Mouse (Mus musculus): Measurements from ENCODE around the gene Stmn3. TPM values are rescaled to one million over a fixed set of nuclear protein-coding genes. Genes with fewer than 3 reads are reported as not detected.

Gene Stmn3
- polyA plus RNA-seq, 1 experiment from 2014 or later, result 1,661 TPM

DNA sequence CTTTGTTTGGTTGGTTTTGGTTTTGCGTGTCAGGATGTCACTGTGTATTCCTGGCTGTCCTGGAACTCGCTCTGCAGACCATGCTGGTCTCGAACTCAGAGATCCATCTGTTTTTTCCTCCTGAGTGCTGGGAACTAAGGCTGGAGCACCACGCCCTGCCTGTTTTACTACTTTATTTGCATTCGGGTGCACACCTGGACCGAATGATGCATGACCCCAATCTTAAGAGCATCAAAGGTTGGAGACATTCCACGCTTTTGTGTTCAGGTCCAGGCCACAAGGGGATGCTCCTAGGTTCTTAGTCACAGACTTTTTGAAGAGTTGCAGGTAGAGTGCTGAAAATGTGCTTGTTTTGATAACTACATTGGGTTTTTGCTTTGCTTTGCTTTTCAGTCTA is 5.8 kb upstream of the Stmn3 start:
- Histone ChIP-seq H3K9ac (replicated peaks; ENCODE audit: low read depth, low read length) (peak overlapping the region; percentile 25; the same call in 1 of the 2 replicates), H3K4me2 (ENCODE audit: low read depth, low read length) (peak overlapping the region; percentile 49), H3K36me3 (ENCODE audit: control insufficient read depth, insufficient read depth, low read length) (peaks cover 17% of the 10 kb centered on the region; the same call in 1 of the 2 replicates), H3K27ac (ENCODE audit: low read depth, low read length) (no peak overlapping the region), H3K27me3 (ENCODE audit: control insufficient read depth, insufficient read depth, low read length) (no peaks in the 10 kb centered on the region), H3K4me1 (ENCODE audit: control insufficient read depth, insufficient read depth, low read length) (peaks cover 7% of the 10 kb centered on the region; the same call in 1 of the 2 replicates), H3K9me3 (ENCODE audit: control insufficient read depth, low read length) (no peaks in the 10 kb centered on the region), H3K4me3 (ENCODE audit: low read depth, low read length) (peak overlapping the region; percentile 52)
- 13% methylated on average over 7 of the region's 7 CpGs for WGBS
- 0 out of 2 replicates have a peak, but pooled peaks have one; percentile 9 for ATAC-seq (ENCODE audit: low read depth)

DNA sequence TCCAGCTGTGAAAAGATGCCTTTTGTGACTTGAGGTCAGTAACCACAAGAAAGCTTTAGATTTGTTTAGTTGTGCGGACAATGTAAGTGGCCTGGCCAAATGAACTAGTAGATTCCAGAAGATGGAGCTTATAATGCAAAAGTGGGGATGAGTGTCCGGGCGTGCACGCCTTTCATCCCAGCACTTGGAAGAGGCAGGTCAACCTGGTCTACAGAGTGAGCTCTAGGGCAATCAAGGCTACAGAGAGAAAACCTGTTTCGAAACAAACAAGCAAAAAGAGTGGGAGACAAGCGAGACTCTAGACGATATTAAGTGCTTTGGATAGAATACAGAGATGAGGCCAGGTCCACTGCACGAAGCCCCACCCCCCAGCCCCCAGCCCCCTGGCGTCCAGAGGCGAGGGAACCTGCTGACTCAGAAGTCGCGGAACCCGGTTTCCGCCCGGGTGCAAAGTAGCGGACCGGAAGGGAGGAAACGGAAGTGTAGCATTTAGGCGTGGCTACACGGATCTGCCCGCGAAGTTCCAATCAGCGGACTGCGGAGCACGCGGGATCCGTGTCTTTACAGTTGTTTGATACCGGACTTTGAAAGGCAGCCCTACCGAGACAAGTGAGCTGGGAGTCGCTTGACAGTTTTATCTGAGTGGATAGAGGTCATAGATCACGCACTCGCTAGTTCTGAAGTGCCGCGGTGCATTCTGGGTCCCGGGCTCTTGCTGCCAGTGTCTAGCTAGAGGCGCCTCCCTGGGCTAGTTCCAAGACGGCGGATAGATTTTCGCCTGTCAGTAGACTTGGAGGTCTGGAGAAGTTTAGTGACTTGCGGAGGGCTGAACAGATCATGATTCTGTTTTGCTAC is 5.2 kb upstream of the Stmn3 start, which contains the start of gene Rtel1:
Gene Rtel1, plus strand, starts transcription at position 492 of the 855 bp plus-strand sequence.
- peak; percentile 94 for ATAC-seq (ENCODE audit: low read depth)
- Histone ChIP-seq H3K9ac (replicated peaks; ENCODE audit: low read depth, low read length) (peak within 1 kb of the TSS; percentile 25), H3K27ac (ENCODE audit: low read depth, low read length) (peak within 1 kb of the TSS; percentile 41; the same call in 1 of the 2 replicates), H3K4me2 (ENCODE audit: low read depth, low read length) (peak within 1 kb of the TSS; percentile 49), H3K4me3 (ENCODE audit: low read depth, low read length) (peak within 1 kb of the TSS; percentile 52), H3K9me3 (ENCODE audit: control insufficient read depth, low read length) (no peaks in the 10 kb centered on the region), H3K4me1 (ENCODE audit: control insufficient read depth, insufficient read depth, low read length) (peaks cover 7% of the 10 kb centered on the region; the same call in 1 of the 2 replicates), H3K36me3 (ENCODE audit: control insufficient read depth, insufficient read depth, low read length) (peaks cover 14% of the 10 kb centered on the region; the same call in 1 of the 2 replicates), H3K27me3 (ENCODE audit: control insufficient read depth, insufficient read depth, low read length) (no peaks in the 10 kb centered on the region)
- WGBS, result 7% methylated on average over 40 of the region's 40 CpGs

DNA sequence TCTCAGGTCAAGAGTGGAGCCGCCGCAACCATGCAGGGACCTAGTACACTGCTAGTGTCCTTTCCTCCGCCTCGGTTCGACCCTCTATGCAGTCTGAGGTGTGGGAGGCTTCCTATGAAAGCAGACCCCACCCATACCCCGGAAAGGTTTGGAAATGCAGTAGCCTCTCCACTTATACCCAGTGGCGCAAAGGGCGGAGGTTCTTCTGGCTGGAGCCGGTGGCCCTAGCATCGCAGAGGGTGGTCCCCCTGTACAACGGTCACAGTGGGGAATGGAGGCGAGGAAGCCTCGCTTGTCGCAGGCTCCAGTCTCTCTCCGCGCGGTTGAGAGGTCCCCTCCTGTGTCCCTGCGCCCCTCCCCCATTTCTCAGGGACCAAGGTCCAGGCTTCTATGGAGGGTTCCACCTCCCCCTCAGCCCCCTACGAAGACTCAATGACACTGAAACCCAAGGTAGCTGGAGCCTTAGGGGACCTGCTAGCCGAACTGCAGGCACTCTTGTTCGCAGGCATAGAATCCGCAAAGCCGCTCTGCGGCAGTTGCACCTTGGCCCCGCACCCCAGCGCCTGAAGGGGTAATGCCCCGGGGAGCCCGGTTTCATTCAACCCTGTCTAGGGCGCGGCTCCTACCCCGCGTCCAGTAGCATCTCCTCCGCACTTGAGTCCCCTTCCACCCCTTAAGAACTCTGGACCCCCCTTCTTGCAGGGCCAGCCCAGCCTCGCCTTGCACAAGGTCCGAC is 788 bp downstream of the Stmn3 start:
- Histone ChIP-seq H3K27me3 (ENCODE audit: control insufficient read depth, insufficient read depth, low read length) (peaks cover 3% of the 10 kb centered on the region; the same call in 1 of the 2 replicates), H3K36me3 (ENCODE audit: control insufficient read depth, insufficient read depth, low read length) (peaks cover 6% of the 10 kb centered on the region; the same call in 1 of the 2 replicates), H3K4me2 (ENCODE audit: low read depth, low read length) (peak overlapping the region; percentile 60), H3K27ac (ENCODE audit: low read depth, low read length) (peak overlapping the region; percentile 92), H3K9ac (replicated peaks; ENCODE audit: low read depth, low read length) (peak overlapping the region; percentile 98), H3K4me3 (ENCODE audit: low read depth, low read length) (peak overlapping the region; percentile 79), H3K4me1 (ENCODE audit: control insufficient read depth, insufficient read depth, low read length) (peaks cover 8% of the 10 kb centered on the region), H3K9me3 (ENCODE audit: control insufficient read depth, low read length) (no peaks in the 10 kb centered on the region)
- 2% methylated on average over 35 of the region's 35 CpGs for WGBS
- ATAC-seq (ENCODE audit: low read depth), result peak; percentile 60

DNA sequence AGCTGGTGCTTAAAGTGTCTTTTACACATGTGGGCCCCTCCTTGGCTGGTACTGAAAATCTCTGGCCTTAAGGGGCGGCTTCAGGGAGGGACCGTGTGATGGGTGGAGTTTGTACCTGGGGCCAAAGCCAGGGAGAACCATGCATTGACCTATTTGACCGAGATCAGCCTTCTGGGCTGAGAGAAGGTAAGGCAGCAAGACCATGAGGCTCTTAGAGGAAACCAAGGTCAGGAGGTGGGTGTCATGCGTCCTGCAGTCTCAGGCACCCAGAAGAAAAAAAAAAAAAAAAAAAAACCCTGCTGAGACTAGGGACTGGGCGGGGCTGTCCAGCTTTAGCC is 1.3 kb downstream of the Stmn3 start:
- Histone ChIP-seq H3K27me3 (ENCODE audit: control insufficient read depth, insufficient read depth, low read length) (peaks cover 3% of the 10 kb centered on the region; the same call in 1 of the 2 replicates), H3K27ac (ENCODE audit: low read depth, low read length) (no peak overlapping the region), H3K4me3 (ENCODE audit: low read depth, low read length) (peak overlapping the region; percentile 79), H3K9ac (replicated peaks; ENCODE audit: low read depth, low read length) (peak overlapping the region; percentile 98), H3K4me2 (ENCODE audit: low read depth, low read length) (peak overlapping the region; percentile 60), H3K9me3 (ENCODE audit: control insufficient read depth, low read length) (no peaks in the 10 kb centered on the region), H3K4me1 (ENCODE audit: control insufficient read depth, insufficient read depth, low read length) (peaks cover 8% of the 10 kb centered on the region), H3K36me3 (ENCODE audit: control insufficient read depth, insufficient read depth, low read length) (peaks cover 11% of the 10 kb centered on the region; the same call in 1 of the 2 replicates)
- no peak for ATAC-seq (ENCODE audit: low read depth)
- WGBS, result 12% methylated on average over 5 of the region's 5 CpGs

DNA sequence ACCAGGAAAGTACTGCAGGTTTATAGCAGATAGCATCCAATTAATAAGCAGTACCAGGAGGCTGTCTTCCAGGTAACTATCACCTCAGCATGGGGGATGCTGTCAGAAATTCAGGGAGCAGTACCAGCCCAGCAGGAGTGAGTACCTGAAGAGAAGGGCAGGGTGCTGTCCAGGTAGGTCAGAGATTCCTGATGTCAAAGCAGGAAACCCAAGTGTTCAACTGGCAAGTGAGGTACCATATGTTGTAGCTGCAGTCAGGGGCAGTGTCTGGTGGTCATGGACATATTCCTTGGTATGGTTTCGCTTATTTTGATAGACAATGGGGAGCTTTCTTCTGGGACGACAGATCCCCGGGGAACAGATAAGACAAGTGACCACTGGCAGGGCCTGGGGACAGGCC is 1.9 kb downstream of the Stmn3 start:
- no peak overlapping the region for H3K27ac ChIP-seq (ENCODE audit: low read depth, low read length)
- H3K9me3 ChIP-seq (ENCODE audit: control insufficient read depth, low read length), result no peaks in the 10 kb centered on the region
- ATAC-seq (ENCODE audit: low read depth), result no peak
- peaks cover 16% of the 10 kb centered on the region; the same call in 1 of the 2 replicates for H3K36me3 ChIP-seq (ENCODE audit: control insufficient read depth, insufficient read depth, low read length)
- 62% methylated on average over 3 of the region's 3 CpGs for WGBS
- H3K9ac ChIP-seq (replicated peaks; ENCODE audit: low read depth, low read length), result peak overlapping the region; percentile 98; the same call in 1 of the 2 replicates
- H3K4me1 ChIP-seq (ENCODE audit: control insufficient read depth, insufficient read depth, low read length), result peaks cover 8% of the 10 kb centered on the region
- peak overlapping the region; percentile 79 for H3K4me3 ChIP-seq (ENCODE audit: low read depth, low read length)
- peak overlapping the region; percentile 60 for H3K4me2 ChIP-seq (ENCODE audit: low read depth, low read length)
- H3K27me3 ChIP-seq (ENCODE audit: control insufficient read depth, insufficient read depth, low read length), result peaks cover 3% of the 10 kb centered on the region; the same call in 1 of the 2 replicates

DNA sequence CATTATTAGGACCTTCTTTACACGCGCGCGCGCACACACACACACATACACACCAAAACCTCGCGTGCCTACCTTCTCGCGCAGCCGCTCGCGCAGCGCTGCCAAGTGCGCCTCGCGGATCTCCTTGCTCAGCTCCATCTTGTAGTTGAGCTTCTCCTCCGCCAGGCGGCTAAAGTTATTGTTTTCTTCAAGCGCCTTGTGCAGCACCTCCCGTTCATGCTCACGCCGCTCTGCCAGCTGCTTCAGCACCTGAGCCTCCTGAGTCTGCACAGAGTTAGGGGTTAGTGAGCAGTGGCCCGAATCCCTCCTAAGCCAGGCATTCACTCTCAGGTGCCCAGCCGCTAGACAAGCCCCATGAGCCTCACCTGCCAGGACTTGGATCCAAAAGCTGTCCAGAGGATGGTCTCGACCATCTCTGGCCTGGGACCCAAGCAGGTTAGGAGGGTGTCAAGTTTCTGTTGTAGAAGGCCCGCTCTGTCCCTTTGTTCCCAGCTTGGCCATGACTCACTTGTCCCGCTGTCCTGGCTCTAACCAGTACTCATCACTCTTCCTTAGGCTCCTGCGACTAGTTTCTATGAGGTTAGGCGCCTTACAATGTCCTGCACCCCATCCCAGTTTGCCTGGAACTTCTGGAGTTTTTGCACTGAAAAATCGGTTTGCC is 7.0 kb downstream of the Stmn3 start:
- Histone ChIP-seq H3K4me3 (ENCODE audit: low read depth, low read length) (no peak overlapping the region), H3K9ac (replicated peaks; ENCODE audit: low read depth, low read length) (no peak overlapping the region), H3K36me3 (ENCODE audit: control insufficient read depth, insufficient read depth, low read length) (peaks cover 33% of the 10 kb centered on the region), H3K9me3 (ENCODE audit: control insufficient read depth, low read length) (no peaks in the 10 kb centered on the region), H3K27me3 (ENCODE audit: control insufficient read depth, insufficient read depth, low read length) (no peaks in the 10 kb centered on the region), H3K27ac (ENCODE audit: low read depth, low read length) (no peak overlapping the region), H3K4me1 (ENCODE audit: control insufficient read depth, insufficient read depth, low read length) (peaks cover 7% of the 10 kb centered on the region), H3K4me2 (ENCODE audit: low read depth, low read length) (no peak overlapping the region)
- 10% methylated on average over 30 of the region's 30 CpGs for WGBS
- peak; percentile 66; the same call in 1 of the 2 replicates for ATAC-seq (ENCODE audit: low read depth)

DNA sequence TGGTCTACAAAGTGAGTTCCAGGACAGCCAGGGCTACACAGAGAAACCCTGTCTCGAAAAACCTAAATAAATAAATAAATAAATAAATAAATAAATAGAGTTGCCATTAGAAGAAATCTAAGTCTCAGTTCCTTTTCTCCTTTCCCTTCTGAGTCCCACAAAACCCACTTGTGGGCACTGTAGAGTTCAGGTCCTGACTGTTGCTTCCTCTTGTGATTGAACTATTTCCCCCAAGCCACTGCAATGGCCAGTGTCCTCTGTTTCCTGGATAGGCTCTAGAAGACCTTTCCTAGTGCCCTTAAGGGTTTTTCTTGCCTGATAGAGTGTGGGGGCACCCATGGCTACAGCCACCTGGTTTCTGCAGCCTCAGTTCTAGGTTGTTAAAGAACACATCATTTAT is 9.4 kb downstream of the Stmn3 start:
- Histone ChIP-seq H3K27ac (ENCODE audit: low read depth, low read length) (no peak overlapping the region), H3K4me2 (ENCODE audit: low read depth, low read length) (no peak overlapping the region), H3K4me3 (ENCODE audit: low read depth, low read length) (no peak overlapping the region), H3K36me3 (ENCODE audit: control insufficient read depth, insufficient read depth, low read length) (peaks cover 36% of the 10 kb centered on the region), H3K9ac (replicated peaks; ENCODE audit: low read depth, low read length) (no peak overlapping the region), H3K4me1 (ENCODE audit: control insufficient read depth, insufficient read depth, low read length) (0 out of 2 replicates have a peak, but pooled peaks cover 3% of the 10 kb centered on the region), H3K27me3 (ENCODE audit: control insufficient read depth, insufficient read depth, low read length) (no peaks in the 10 kb centered on the region), H3K9me3 (ENCODE audit: control insufficient read depth, low read length) (no peaks in the 10 kb centered on the region)
- ATAC-seq (ENCODE audit: low read depth), result no peak
- 68% methylated on average over 1 of the region's 1 CpGs for WGBS

DNA sequence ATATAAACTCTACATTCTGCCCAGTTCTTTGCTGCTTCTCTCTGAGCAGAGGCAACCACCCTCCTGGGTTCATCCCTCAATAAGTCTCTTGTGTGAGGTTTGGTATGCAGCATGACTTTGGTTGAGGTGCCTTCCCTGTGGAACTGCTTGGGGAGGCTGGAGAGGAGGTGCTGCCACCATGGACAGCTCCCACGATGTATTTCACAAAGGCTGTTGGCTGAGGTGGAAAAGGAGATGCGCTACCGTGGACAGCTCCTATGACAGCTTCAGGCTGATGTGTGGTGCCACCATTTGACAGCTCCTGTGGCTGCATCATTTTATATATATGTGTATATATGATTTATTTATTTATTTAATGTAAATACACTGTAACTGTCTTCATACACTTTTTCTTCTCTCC is 12.3 kb downstream of the Stmn3 start:
- H3K36me3 ChIP-seq (ENCODE audit: control insufficient read depth, insufficient read depth, low read length), result peaks cover 17% of the 10 kb centered on the region
- no peaks in the 10 kb centered on the region for H3K9me3 ChIP-seq (ENCODE audit: control insufficient read depth, low read length)
- H3K27ac ChIP-seq (ENCODE audit: low read depth, low read length), result no peak overlapping the region
- 24% methylated on average over 3 of the region's 3 CpGs for WGBS
- H3K4me3 ChIP-seq (ENCODE audit: low read depth, low read length), result no peak overlapping the region
- H3K4me2 ChIP-seq (ENCODE audit: low read depth, low read length), result no peak overlapping the region
- H3K9ac ChIP-seq (replicated peaks; ENCODE audit: low read depth, low read length), result no peak overlapping the region
- no peak for ATAC-seq (ENCODE audit: low read depth)
- no peaks in the 10 kb centered on the region for H3K4me1 ChIP-seq (ENCODE audit: control insufficient read depth, insufficient read depth, low read length)
- no peaks in the 10 kb centered on the region for H3K27me3 ChIP-seq (ENCODE audit: control insufficient read depth, insufficient read depth, low read length)

All from neural tube, embryonic 14.5 days (tissue).